Mouse (Mus musculus) lung, adult 2 months (tissue): ENCODE measurements around the gene Nmt2.

Experiments
- CTCF ChIP-seq: fragments of 200-500 bp; IDR thresholded peaks from 2 replicates; pipeline ENCODE4 v1.5.1; 2011; ENCODE audit warnings: mild to moderate bottlenecking, low read length, control low read depth; ENCODE audit not compliant: insufficient read depth
- POLR2A ChIP-seq: fragments of 200-500 bp; IDR thresholded peaks from 2 replicates; pipeline ENCODE4 v1.6.1; 2011; ENCODE audit warnings: low read depth, mild to moderate bottlenecking, control low read depth, low read length, borderline replicate concordance; ENCODE audit errors: extremely low read depth

GRCm38 (mm10) chr2:3251309-3251708, 32.7 kb upstream of the Nmt2 start:
- TF ChIP-seq POLR2A (no peak), CTCF (no peak)
